Mouse (Mus musculus) hindbrain, embryonic 16.5 days (tissue): ENCODE results near the gene Pik3cd. TPM values are rescaled to one million over a fixed set of nuclear protein-coding genes. Genes with fewer than 3 reads are reported as not detected.

Experiments
- ATAC-seq: fragments of 200-750 bp; cut with Nextera tagmentation; 2 replicates; pipeline ENCODE4 v1.8.0; 2017; ENCODE audit warnings: moderate TSS enrichment, moderate library complexity
- H3K27ac ChIP-seq: fragments of 300-500 bp; sonication (generic); 2 replicates; pipeline ENCODE4 v1.5.1; 2014; ENCODE audit warnings: low read depth, mild to moderate bottlenecking, control low read depth, low read length, moderate library complexity
- H3K27me3 ChIP-seq: fragments of 300-500 bp; sonication (generic); replicated peaks from 2 replicates; pipeline ENCODE4 v1.6.1; 2014; ENCODE audit warnings: low read length; ENCODE audit not compliant: control insufficient read depth, insufficient read depth
- H3K36me3 ChIP-seq: fragments of 300-500 bp; sonication (generic); 2 replicates; pipeline ENCODE4 v1.6.1; 2014; ENCODE audit warnings: mild to moderate bottlenecking, low read length, moderate library complexity, mixed read lengths; ENCODE audit not compliant: control insufficient read depth, insufficient read depth
- H3K4me1 ChIP-seq: fragments of 300-500 bp; sonication (generic); 2 replicates; pipeline ENCODE4 v1.6.1; 2014; ENCODE audit warnings: low read depth, low read length; ENCODE audit not compliant: control insufficient read depth, insufficient read depth
- H3K4me2 ChIP-seq: fragments of 300-500 bp; sonication (generic); 2 replicates; pipeline ENCODE4 v1.6.1; 2014; ENCODE audit warnings: mild to moderate bottlenecking, low read length, control low read depth, moderate library complexity
- H3K4me3 ChIP-seq: fragments of 300-500 bp; sonication (generic); 2 replicates; pipeline ENCODE4 v1.5.1; 2014; ENCODE audit warnings: mild to moderate bottlenecking, low read length, control low read depth, moderate library complexity
- H3K9ac ChIP-seq: fragments of 300-500 bp; sonication (generic); 2 replicates; pipeline ENCODE4 v1.6.1; 2014; ENCODE audit warnings: low read depth, mild to moderate bottlenecking, control low read depth, low read length, moderate library complexity
- H3K9me3 ChIP-seq: fragments of 300-500 bp; sonication (generic); 2 replicates; pipeline ENCODE4 v1.6.1; 2014; ENCODE audit warnings: mild to moderate bottlenecking, low read length, moderate library complexity; ENCODE audit not compliant: control insufficient read depth
- WGBS: fragments of 180-500 bp; shearing (Covaris S2); extraction: QIAGEN DNeasy Blood & Tissue Kit; methylation state at CpG from one replicate; pipeline ENCODE4 v1.1.7; 2014; 5-methylcytosine and 5-hydroxymethylcytosine counted together
- polyA plus RNA-seq: library from polyadenylated mRNA; unstranded; fragments of >200 nt; fragmentation: Nextera tagmentation; extraction: Ambion mirVana; gene quantifications from 2 replicates; pipeline ENCODE4 v1.2.1, GENCODE M21; 2015

Gene Pik3cd
- polyA plus RNA-seq, 1 experiment from 2014 or later, result 13.1 TPM

DNA sequence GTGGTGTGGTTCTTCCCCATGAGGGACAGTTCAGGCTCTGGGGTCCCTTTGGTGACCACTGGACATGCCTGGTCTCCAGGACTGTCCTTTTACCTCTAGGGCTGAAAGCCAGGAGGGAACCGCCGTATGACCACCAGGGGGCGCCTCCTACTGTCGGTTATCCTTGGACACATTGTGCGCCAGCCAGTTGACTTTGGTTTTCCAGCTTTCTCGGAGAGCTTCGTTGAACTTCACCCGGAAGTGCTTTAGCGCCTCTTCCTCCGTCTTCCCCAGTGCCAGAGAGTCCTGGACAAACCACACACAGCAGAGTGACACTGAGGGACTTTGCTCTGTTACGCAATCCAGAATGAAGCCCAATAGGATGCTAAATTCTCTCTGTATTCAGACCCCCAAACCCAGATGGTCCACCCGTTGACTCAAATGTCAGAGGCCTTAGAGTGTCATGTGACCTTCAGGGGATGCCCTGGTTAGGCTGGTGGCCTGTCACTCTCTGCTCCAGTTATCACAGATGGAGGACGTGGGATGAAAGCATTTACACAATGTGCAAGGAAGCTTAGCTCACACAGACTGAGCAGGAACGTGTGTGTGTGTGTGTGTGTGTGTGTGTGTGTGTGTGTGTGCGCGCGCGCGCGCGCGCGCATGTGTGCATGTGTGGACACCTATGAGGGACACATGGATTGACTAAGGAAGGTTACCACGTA is 51.7 kb downstream of the Pik3cd start:
- 76% methylated on average over 24 of the region's 24 CpGs for WGBS
- H3K4me1 ChIP-seq, result no peaks in the 10 kb centered on the region
- 0 out of 2 replicates have a peak, but pooled peaks have one; percentile 43 for ATAC-seq
- H3K27ac ChIP-seq, result no peak overlapping the region
- no peaks in the 10 kb centered on the region for H3K27me3 ChIP-seq
- no peaks in the 10 kb centered on the region for H3K9me3 ChIP-seq
- no peak overlapping the region for H3K4me2 ChIP-seq
- no peak overlapping the region for H3K9ac ChIP-seq
- peaks cover 75% of the 10 kb centered on the region for H3K36me3 ChIP-seq
- H3K4me3 ChIP-seq, result no peak overlapping the region

DNA sequence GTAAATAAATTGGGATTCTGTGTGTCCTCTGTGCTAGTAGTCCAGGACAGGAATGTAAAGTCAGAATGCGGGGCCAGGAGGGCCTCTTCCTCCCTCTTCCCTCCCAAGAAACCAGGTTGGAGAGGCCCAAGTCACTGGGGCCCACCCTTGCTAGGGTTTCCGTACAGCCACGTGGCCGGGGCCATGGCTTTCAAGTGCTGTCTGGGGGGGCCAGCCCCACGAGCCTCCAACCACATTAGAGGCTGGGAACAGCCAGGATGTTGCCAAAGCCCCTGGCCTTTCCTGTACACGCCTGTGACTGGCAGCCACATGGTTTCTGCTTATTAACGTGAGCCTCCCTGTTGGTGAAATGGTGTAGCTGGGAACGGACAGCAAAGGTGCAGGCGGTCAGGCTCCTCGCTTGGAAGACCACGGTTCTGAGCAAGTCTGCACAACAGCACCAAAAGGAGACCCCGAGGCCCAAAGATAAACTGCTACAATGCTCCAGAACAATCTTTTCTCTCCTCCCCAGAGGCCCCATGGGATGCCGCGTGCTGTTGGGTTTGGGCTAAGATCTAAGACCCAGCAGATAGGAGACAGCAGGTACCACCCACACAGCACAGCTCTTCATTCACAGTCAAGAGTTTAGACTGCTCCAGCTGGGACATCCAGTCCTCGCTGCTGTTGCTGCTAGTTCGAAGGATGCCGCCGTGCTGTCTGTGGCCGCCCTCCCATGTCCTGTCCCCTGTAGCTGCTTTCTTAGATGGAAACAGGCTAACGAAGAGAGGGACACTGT is 54.2 kb downstream of the Pik3cd start:
- ATAC-seq, result no peak
- H3K4me1 ChIP-seq, result no peaks in the 10 kb centered on the region
- 91% methylated on average over 20 of the region's 20 CpGs for WGBS
- no peak overlapping the region for H3K9ac ChIP-seq
- no peak overlapping the region for H3K4me2 ChIP-seq
- H3K4me3 ChIP-seq, result no peak overlapping the region
- no peaks in the 10 kb centered on the region for H3K9me3 ChIP-seq
- H3K27me3 ChIP-seq, result no peaks in the 10 kb centered on the region
- peaks cover 67% of the 10 kb centered on the region for H3K36me3 ChIP-seq
- H3K27ac ChIP-seq, result no peak overlapping the region

DNA sequence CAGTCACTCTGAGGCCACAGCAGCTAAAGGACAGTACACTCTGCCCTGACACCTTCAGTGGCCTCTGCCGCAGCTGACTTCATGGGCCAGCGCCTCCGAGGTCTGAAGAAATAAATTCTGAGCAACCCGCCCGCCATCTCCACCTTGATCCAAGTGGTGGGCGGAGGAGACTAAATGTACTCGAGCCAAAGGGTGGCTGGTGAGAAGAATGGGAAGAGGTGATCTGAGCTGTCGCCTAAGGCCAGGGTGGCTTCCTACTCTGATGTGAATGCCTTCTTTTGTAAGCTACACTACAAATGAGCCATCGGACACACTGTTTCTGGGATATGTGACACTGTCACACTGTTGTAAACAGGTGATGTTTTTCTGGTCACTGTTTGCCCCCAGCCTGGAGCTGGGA is 56.6 kb downstream of the Pik3cd start:
- peaks cover 59% of the 10 kb centered on the region for H3K36me3 ChIP-seq
- no peaks in the 10 kb centered on the region for H3K4me1 ChIP-seq
- no peaks in the 10 kb centered on the region for H3K27me3 ChIP-seq
- H3K9ac ChIP-seq, result no peak overlapping the region
- H3K27ac ChIP-seq, result no peak overlapping the region
- H3K4me2 ChIP-seq, result no peak overlapping the region
- no peak overlapping the region for H3K4me3 ChIP-seq
- 92% methylated on average over 9 of the region's 9 CpGs for WGBS
- H3K9me3 ChIP-seq, result no peaks in the 10 kb centered on the region
- ATAC-seq, result no peak

DNA sequence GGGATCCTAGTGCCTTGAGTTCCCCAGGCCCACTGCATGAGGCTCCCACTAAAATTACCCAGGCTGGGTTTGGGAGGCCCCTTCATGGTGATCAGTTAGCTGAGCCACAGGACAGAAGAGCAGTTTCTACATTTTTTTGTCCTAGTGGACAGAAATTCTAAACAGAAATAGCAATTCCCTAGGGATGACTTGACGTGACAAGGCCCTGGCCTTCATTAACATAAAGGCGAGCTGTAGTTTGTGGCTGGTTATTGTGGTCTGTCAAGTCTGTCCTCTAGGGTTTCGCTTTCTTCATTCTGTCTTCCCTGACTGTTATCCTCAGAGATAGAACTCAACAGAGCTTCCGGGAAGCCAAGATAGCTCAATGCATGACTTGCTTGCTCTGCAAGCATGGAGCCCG is 60.4 kb downstream of the Pik3cd start:
- no peak overlapping the region for H3K27ac ChIP-seq
- no peak overlapping the region for H3K4me2 ChIP-seq
- 75% methylated on average over 5 of the region's 5 CpGs for WGBS
- no peaks in the 10 kb centered on the region for H3K4me1 ChIP-seq
- no peaks in the 10 kb centered on the region for H3K9me3 ChIP-seq
- no peaks in the 10 kb centered on the region for H3K27me3 ChIP-seq
- peaks cover 58% of the 10 kb centered on the region for H3K36me3 ChIP-seq
- H3K9ac ChIP-seq, result no peak overlapping the region
- no peak overlapping the region for H3K4me3 ChIP-seq
- ATAC-seq, result no peak

DNA sequence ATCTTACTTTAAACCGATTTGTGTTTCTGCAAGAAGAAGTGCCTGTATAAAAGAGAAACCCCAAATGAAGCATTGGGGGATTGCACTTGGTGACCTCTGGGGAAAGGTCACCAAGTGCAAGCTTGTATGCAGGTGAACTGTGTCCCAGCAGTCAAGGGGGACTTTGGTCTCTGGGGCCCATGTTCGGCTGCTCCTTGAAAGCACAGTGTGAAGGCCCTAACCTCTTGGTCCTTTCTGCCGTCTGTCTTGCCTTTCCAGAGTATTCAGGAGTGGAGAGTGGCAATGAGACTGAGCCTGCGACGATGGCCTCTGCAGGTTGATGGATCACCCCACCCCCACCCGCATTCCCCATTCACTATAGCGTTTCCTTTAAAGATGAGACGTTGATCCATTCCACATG is 61.0 kb downstream of the Pik3cd start:
- Histone ChIP-seq H3K4me3 (no peak overlapping the region), H3K4me1 (no peaks in the 10 kb centered on the region), H3K36me3 (peaks cover 54% of the 10 kb centered on the region), H3K27me3 (no peaks in the 10 kb centered on the region), H3K9ac (no peak overlapping the region), H3K4me2 (no peak overlapping the region), H3K27ac (no peak overlapping the region), H3K9me3 (no peaks in the 10 kb centered on the region)
- no peak for ATAC-seq
- 72% methylated on average over 8 of the region's 8 CpGs for WGBS

DNA sequence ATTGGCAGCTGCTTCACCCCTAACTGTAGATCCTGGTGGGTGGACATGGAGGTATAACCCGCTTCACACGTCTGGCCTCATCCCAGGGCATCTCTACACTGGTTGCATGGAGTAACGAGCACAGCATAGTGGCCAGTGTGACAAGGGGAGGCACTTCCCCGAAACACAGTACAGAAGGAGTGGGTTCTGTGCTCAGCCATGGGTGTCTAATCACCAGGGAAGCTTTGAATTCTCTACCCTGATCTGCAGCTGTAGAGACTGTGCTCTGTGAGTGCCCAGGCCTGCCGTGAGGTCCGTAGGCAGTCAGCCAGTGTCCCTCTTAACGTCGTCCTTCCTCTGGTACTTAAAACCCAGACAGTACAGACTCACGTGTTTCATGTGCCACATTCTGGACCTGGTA is 61.5 kb downstream of the Pik3cd start:
- H3K27me3 ChIP-seq, result no peaks in the 10 kb centered on the region
- H3K36me3 ChIP-seq, result peaks cover 49% of the 10 kb centered on the region
- no peaks in the 10 kb centered on the region for H3K4me1 ChIP-seq
- no peaks in the 10 kb centered on the region for H3K9me3 ChIP-seq
- H3K27ac ChIP-seq, result no peak overlapping the region
- ATAC-seq, result no peak
- no peak overlapping the region for H3K4me3 ChIP-seq
- WGBS, result 76% methylated on average over 9 of the region's 9 CpGs
- no peak overlapping the region for H3K4me2 ChIP-seq
- no peak overlapping the region for H3K9ac ChIP-seq

DNA sequence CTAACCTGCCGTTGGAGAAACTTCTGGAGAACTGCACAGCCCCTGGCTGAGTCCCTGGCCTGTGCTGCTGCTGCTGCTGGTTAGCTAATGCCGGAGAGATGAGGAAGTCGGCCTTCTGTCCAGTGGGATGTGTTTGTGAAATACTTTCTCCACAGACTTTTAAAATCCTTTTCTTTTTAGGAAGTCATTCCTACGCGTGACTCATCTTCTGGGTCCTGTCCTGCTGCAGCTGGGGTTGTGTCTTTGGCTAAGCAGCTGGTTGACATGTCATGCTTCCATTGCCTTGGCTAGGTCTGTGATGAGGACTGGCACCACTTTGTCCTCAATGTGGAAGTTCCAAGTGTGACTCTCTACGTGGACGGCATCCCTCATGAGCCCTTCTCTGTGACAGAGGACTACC is 64.4 kb downstream of the Pik3cd start:
- no peak overlapping the region for H3K4me3 ChIP-seq
- H3K9me3 ChIP-seq, result no peaks in the 10 kb centered on the region
- ATAC-seq, result no peak
- no peak overlapping the region for H3K4me2 ChIP-seq
- H3K9ac ChIP-seq, result no peak overlapping the region
- H3K27me3 ChIP-seq, result no peaks in the 10 kb centered on the region
- no peak overlapping the region for H3K27ac ChIP-seq
- no peaks in the 10 kb centered on the region for H3K4me1 ChIP-seq
- H3K36me3 ChIP-seq, result peaks cover 42% of the 10 kb centered on the region
- WGBS, result 91% methylated on average over 7 of the region's 7 CpGs

DNA sequence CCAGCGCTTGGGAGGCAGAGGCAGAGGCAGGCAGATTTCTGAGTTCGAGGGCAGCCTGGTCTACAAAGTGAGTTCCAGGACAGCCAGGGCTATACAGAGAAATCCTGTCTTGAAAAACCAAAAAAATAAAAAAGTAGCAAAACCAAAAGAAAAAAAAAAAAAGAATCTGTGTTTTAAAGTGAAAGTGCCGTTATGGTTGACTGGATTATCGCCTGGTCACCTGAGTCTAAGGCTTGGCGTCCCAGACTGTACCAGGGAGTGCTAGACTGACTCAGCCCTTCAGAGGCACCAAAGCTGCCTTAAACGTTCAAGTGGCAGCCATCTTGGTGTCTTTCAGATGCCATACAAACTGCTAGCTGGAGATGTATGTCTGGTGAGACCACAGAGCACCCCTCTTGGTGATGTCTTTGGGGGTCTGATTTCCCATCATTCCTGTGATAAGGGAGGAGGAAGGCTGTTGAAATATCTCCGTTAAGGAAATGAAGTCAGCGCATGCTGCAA is 66.4 kb downstream of the Pik3cd start:
- no peaks in the 10 kb centered on the region for H3K27me3 ChIP-seq
- no peak overlapping the region for H3K4me3 ChIP-seq
- no peak overlapping the region for H3K4me2 ChIP-seq
- H3K4me1 ChIP-seq, result no peaks in the 10 kb centered on the region
- H3K9me3 ChIP-seq, result no peaks in the 10 kb centered on the region
- H3K9ac ChIP-seq, result no peak overlapping the region
- no peak overlapping the region for H3K27ac ChIP-seq
- H3K36me3 ChIP-seq, result peaks cover 49% of the 10 kb centered on the region
- ATAC-seq, result no peak
- WGBS, result 93% methylated on average over 8 of the region's 8 CpGs

DNA sequence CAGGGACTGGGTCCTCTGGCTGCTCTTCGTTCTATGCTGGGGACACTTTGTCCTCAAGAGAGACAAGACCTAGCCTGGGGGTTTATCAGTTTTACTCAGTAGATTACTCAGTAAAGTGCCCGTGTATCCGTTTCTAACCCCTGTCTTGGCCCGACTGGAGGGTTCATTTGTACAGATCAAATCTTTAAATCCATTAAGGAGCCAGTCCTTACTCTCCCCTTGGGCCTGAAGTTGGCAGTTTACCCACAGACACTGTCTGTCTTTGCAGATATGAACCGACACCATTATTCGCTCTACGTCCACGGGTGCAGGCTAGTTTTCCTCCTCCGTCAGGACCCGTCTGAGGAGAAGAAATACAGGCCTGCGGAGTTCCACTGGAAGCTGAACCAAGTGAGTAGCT is 67.4 kb downstream of the Pik3cd start:
- no peak overlapping the region for H3K4me3 ChIP-seq
- no peak overlapping the region for H3K4me2 ChIP-seq
- no peaks in the 10 kb centered on the region for H3K27me3 ChIP-seq
- no peak overlapping the region for H3K9ac ChIP-seq
- 92% methylated on average over 11 of the region's 11 CpGs for WGBS
- no peak overlapping the region for H3K27ac ChIP-seq
- ATAC-seq, result no peak
- H3K4me1 ChIP-seq, result no peaks in the 10 kb centered on the region
- peaks cover 45% of the 10 kb centered on the region for H3K36me3 ChIP-seq
- H3K9me3 ChIP-seq, result no peaks in the 10 kb centered on the region
